Mouse (Mus musculus): Measurements from ENCODE around the gene Usp30.

Usp30 gene

GRCm38 (mm10) chr5:114127374-114128349, 62.4 kb downstream of the Usp30 start, which contains the start of gene Alkbh2:
TSS of gene Alkbh2 (minus strand) at chr5:114128218.
- DNase-seq (ENCODE audit: low spot score) = peak; percentile 83

- DNase-seq (ENCODE audit: low spot score) = no peak
Measured at GRCm38 (mm10) chr5:114129550-114130210, 64.4 kb downstream of the Usp30 start.

GRCm38 (mm10) chr5:114130211-114130605, 64.9 kb downstream of the Usp30 start, which contains the start of gene Ung:
TSS of gene Ung (plus strand) at chr5:114130386.
- peak; percentile 71 for DNase-seq (ENCODE audit: low spot score)

GRCm38 (mm10) chr5:114130698-114131520, 65.6 kb downstream of the Usp30 start:
- DNase-seq (ENCODE audit: low spot score) = peak; percentile 92

- peak; percentile 84 for DNase-seq (ENCODE audit: low spot score)
Measured at GRCm38 (mm10) chr5:114131521-114131840, 66.2 kb downstream of the Usp30 start.

- DNase-seq (ENCODE audit: low spot score) = no peak
Measured at GRCm38 (mm10) chr5:114132841-114133240, 67.6 kb downstream of the Usp30 start.

- no peak for DNase-seq (ENCODE audit: low spot score)
Measured at GRCm38 (mm10) chr5:114134091-114134534, 68.9 kb downstream of the Usp30 start.

GRCm38 (mm10) chr5:114135516-114135915, 70.3 kb downstream of the Usp30 start:
- peak; percentile 33 for DNase-seq (ENCODE audit: low spot score)

- no peak for DNase-seq (ENCODE audit: low spot score)
Measured at GRCm38 (mm10) chr5:114137481-114138276, 72.4 kb downstream of the Usp30 start.

GRCm38 (mm10) chr5:114138277-114139164, 73.3 kb downstream of the Usp30 start:
- no peak for DNase-seq (ENCODE audit: low spot score)

GRCm38 (mm10) chr5:114139175-114139574, 73.9 kb downstream of the Usp30 start:
- DNase-seq (ENCODE audit: low spot score) = no peak

- no peak for DNase-seq (ENCODE audit: low spot score)
Measured at GRCm38 (mm10) chr5:114146028-114146888, 81.0 kb downstream of the Usp30 start, which contains the start of gene Acacb. TSS of gene Acacb (plus strand) at chr5:114146535.

- no peak for DNase-seq (ENCODE audit: low spot score)
Measured at GRCm38 (mm10) chr5:114147043-114147972, 82.0 kb downstream of the Usp30 start.

- DNase-seq (ENCODE audit: low spot score) = no peak
Measured at GRCm38 (mm10) chr5:114152359-114153092, 87.3 kb downstream of the Usp30 start.

GRCm38 (mm10) chr5:114153490-114153889, 88.2 kb downstream of the Usp30 start:
- DNase-seq (ENCODE audit: low spot score) = no peak

- DNase-seq (ENCODE audit: low spot score) = no peak
Measured at GRCm38 (mm10) chr5:114154765-114155164, 89.5 kb downstream of the Usp30 start.
